Mouse (Mus musculus) lung, postnatal 10 days (tissue): ENCODE results near the gene Fam149b.

ENCODE experiments used
- DNase-seq: peaks from one replicate; pipeline ENCODE4 v3.0.0; 2021

The Fam149b gene

DNA sequence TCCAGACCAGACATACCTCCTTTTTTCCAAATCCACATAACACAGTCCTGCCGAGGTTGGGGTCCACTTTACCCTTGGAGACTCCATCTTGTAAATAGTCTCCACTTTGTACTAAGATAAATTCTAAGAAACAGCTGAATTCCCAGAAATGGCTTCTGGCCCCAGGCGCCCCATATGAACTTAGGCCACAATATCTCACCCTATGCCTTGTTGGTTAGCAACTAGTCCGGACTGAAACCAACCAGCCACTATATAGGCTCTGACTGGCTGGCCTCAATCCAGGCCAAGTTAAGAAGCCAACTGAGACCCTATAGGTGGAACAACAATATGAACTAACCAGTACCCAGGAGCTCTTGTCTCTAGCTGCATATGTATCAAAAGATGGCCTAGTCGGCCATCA lies 44.4 kb downstream of the Fam149b start:
- no peak for DNase-seq

- DNase-seq = peak; percentile 98
Measured at GRCm38 (mm10) chr14:20393205-20393913, 45.4 kb downstream of the Fam149b start, which contains the start of gene Mrps16. Gene Mrps16 (minus strand): TSS chr14:20393634.

- no peak for DNase-seq
Measured at GRCm38 (mm10) chr14:20397220-20397619, 49.3 kb downstream of the Fam149b start.

- peak; percentile 61 for DNase-seq
Measured at GRCm38 (mm10) chr14:20398864-20399263, 50.9 kb downstream of the Fam149b start.

GRCm38 (mm10) chr14:20400071-20400470 lies 52.1 kb downstream of the Fam149b start:
- DNase-seq = peak; percentile 53

GRCm38 (mm10) chr14:20422257-20422656 lies 74.3 kb downstream of the Fam149b start:
- peak; percentile 29 for DNase-seq

DNA sequence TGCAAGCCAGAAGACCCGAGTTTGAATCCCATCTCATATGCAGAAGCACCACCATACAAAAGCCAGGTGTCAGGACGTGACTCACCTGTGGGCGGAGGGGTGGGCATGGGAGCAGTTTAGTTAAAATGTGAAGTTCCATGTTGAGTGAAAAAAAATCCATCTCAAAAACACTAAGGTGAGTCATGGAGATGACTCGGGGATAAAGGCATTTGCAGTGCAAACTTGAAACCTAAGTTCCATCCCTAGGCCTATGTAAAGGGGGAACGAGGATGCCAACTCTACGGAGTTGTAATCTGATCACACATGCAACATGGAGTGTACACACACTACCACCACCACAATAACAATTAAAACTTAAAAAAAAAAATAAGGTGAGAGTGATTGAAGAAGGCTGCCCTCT lies 75.1 kb downstream of the Fam149b start:
- DNase-seq = no peak

DNA sequence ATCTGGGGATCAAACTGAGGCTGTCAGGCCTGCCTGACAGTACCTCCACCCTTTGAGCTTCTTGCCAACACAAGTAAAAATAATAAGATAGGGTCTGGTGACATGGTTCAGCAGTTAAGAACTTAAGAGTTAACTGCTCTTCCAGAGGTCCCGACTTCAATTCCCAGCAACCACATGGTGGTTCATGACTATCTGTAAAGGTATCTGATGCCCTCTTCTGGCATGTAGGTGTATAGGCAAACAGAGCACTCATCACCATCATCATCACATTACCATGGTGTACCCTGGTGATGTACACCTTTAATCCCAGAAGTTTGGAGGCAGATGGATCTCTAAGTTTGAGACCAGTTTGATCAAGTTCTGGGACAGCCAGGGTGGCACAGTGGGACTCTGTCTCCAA lies 80.6 kb downstream of the Fam149b start:
- no peak for DNase-seq

DNA sequence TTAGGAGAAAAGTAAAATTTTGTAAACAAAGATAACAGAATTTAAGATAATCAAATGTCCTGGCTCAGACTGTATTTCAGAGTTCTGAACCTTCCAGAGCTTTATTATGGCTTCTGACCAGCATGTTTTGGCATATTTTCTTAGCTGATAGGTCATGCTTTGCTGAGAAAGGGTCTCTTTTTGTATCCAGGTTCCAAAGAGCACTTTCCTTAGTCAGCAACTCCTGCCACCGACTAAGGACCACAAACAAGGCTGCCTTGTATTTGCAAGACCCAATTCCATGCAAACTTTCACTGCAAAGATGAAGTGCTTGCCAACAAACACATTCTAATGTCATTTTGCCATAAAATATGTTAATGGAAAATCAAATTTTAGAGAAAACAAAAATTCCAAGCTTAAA lies 81.9 kb downstream of the Fam149b start:
- no peak for DNase-seq

DNA sequence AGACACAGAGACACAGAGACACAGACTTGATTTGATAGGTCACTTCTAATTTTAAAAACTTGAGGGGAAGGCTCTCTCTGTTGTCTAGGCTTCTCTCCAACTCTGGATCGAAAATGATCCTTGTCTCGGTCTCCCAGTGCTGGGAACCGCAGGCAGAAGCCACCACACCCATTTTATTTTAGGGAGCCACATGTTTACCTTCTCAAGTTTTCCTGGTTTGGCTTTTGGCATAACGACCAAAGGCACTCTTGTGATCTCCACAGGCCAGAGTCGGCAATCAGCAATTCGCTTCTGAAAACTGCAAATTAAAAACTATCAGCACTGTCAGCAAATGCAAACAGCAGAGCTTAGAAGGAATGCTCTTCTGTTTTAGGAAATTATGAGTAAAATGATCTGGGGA lies 83.8 kb downstream of the Fam149b start:
- DNase-seq = no peak

DNA sequence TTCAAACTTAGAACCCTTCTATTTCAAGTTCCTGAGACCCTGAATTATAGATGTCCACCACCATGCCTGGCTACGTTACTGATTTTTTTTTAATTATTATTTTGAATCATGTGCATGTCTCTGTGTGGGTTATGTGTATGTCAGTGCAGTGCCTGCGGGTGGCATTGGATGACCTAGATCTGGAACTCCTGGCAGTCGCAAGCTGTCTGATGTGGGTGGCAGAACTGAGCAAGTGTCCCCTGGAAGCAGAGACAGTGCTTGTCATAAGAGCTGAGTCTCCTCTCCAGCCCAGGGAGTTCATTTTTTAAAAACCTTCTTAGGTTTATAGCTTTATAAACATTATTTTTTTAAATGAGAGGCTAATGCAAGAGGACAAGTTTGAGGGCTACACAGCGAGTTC lies 84.5 kb downstream of the Fam149b start:
- DNase-seq = no peak
